Mouse (Mus musculus): ENCODE results near the gene Olfr69. TPM values are rescaled to one million over a fixed set of nuclear protein-coding genes. Genes with fewer than 3 reads are reported as not detected.
"Not testable (repeated sequence)": the region's sequence is repeated elsewhere in the genome, so short reads cannot be mapped to it uniquely, and the experiment has no call there.

Gene Olfr69
- polyA plus RNA-seq, 1 experiment = not detected

GRCm38 (mm10) chr7:103730074-103730473, 41.3 kb downstream of the Olfr69 start, which contains the start of gene Olfr628:
TSS of gene Olfr628 (plus strand) at chr7:103730374.
- no peak for DNase-seq
- no peaks in the 10 kb centered on the region for H3K36me3 ChIP-seq (ENCODE audit: control insufficient read depth, insufficient read depth, low read length)
- TF ChIP-seq CTCF (IDR thresholded peaks at IDR 0.05; ENCODE audit: borderline replicate concordance, control insufficient read depth, extremely low read depth, insufficient read depth, low read length, poor library complexity) = no peak
- TF ChIP-seq POLR2A (IDR thresholded peaks at IDR 0.05; ENCODE audit: control insufficient read depth, extremely low read depth, insufficient read depth, low read length, poor library complexity) = no peak
- no peaks in the 10 kb centered on the region for H3K4me1 ChIP-seq (replicated peaks; ENCODE audit: control insufficient read depth, insufficient read depth, low read length)
- no peak within 1 kb of the TSS for H3K27ac ChIP-seq (ENCODE audit: control insufficient read depth, insufficient read depth, low read length)
- WGBS = 100% methylated on average over 1 of the region's 1 CpGs
- H3K4me3 ChIP-seq (ENCODE audit: control insufficient read depth, insufficient read depth, low read length) = no peak within 1 kb of the TSS
- H3K27me3 ChIP-seq (ENCODE audit: control insufficient read depth, insufficient read depth, low read length) = no peaks in the 10 kb centered on the region

- H3K27me3 ChIP-seq (ENCODE audit: control insufficient read depth, insufficient read depth, low read length); H3K27ac ChIP-seq (ENCODE audit: control insufficient read depth, insufficient read depth, low read length); H3K36me3 ChIP-seq (ENCODE audit: control insufficient read depth, insufficient read depth, low read length); H3K4me3 ChIP-seq (ENCODE audit: control insufficient read depth, insufficient read depth, low read length); H3K4me1 ChIP-seq (replicated peaks; ENCODE audit: control insufficient read depth, insufficient read depth, low read length); DNase-seq: not testable (repeated sequence)
- 97% methylated on average over 1 of the region's 1 CpGs for WGBS
Observed at GRCm38 (mm10) chr7:103716398-103716797, 55.0 kb downstream of the Olfr69 start.

Other genes with a start within 250 kb of the Olfr69 start
- gene Olfr612, start 228.9 kb downstream of the Olfr69 start, polyA plus RNA-seq (2012; rRNA removed) = not detected in 2 replicates
- gene Olfr613, start 223.5 kb downstream of the Olfr69 start, polyA plus RNA-seq (2012; rRNA removed) = not detected in 2 replicates
- not detected in 2 replicates for gene Olfr615, start 215.5 kb downstream of the Olfr69 start, polyA plus RNA-seq (2012; rRNA removed)
- not detected in 2 replicates for gene Olfr616, start 202.5 kb downstream of the Olfr69 start, polyA plus RNA-seq (2012; rRNA removed)
- not detected in 2 replicates for gene Olfr617, start 198.5 kb downstream of the Olfr69 start, polyA plus RNA-seq (2012; rRNA removed)
- gene Olfr618, start 181.5 kb downstream of the Olfr69 start, polyA plus RNA-seq (2012; rRNA removed) = not detected in 2 replicates
- not detected in 2 replicates for gene Olfr619, start 171.0 kb downstream of the Olfr69 start, polyA plus RNA-seq (2012; rRNA removed)
- not detected in 2 replicates for gene Olfr620, start 159.1 kb downstream of the Olfr69 start, polyA plus RNA-seq (2012; rRNA removed)
- not detected in 2 replicates for gene Olfr622, start 128.9 kb downstream of the Olfr69 start, polyA plus RNA-seq (2012; rRNA removed)
- not detected in 2 replicates for gene Olfr623, start 107.9 kb downstream of the Olfr69 start, polyA plus RNA-seq (2012; rRNA removed)
- 0.03 TPM in 1 of 2 replicates, not detected in the other for gene Olfr624, start 100.4 kb downstream of the Olfr69 start, polyA plus RNA-seq (2012; rRNA removed)
- gene Olfr625-ps1, start 88.9 kb downstream of the Olfr69 start, polyA plus RNA-seq (2012; rRNA removed) = not detected in 2 replicates
- not detected in 2 replicates for gene Olfr243, start 56.9 kb downstream of the Olfr69 start, polyA plus RNA-seq (2012; rRNA removed)
- not detected in 2 replicates for gene Olfr628, start 41.2 kb downstream of the Olfr69 start, polyA plus RNA-seq (2012; rRNA removed)
- gene Olfr629, start 26.7 kb downstream of the Olfr69 start, polyA plus RNA-seq (2012; rRNA removed) = not detected in 2 replicates
- gene Olfr630, start 14.3 kb downstream of the Olfr69 start, polyA plus RNA-seq (2012; rRNA removed) = not detected in 2 replicates
- not detected in 2 replicates for gene Olfr68, start 8.1 kb upstream of the Olfr69 start, polyA plus RNA-seq (2012; rRNA removed)
- gene Olfr67, start 20.2 kb upstream of the Olfr69 start, polyA plus RNA-seq (2012; rRNA removed) = not detected in 2 replicates
- gene Hbb-bt, start 42.4 kb upstream of the Olfr69 start, polyA plus RNA-seq (2012; rRNA removed) = 168 and 261 TPM in 2 replicates
- gene Hbb-bs, start 56.5 kb upstream of the Olfr69 start, polyA plus RNA-seq (2012; rRNA removed) = 1,784 and 2,649 TPM in 2 replicates
- gene Hbb-bh2, start 68.9 kb upstream of the Olfr69 start, polyA plus RNA-seq (2012; rRNA removed) = not detected in 2 replicates
- 0.66 and 0.77 TPM in 2 replicates for gene Hbb-bh1, start 71.6 kb upstream of the Olfr69 start, polyA plus RNA-seq (2012; rRNA removed)
- gene Hbb-y, start 81.6 kb upstream of the Olfr69 start, polyA plus RNA-seq (2012; rRNA removed) = 1.1 and 1.4 TPM in 2 replicates
- gene Olfr66, start 114.7 kb upstream of the Olfr69 start, polyA plus RNA-seq (2012; rRNA removed) = not detected in 2 replicates
- not detected in 2 replicates for gene Olfr64, start 122.9 kb upstream of the Olfr69 start, polyA plus RNA-seq (2012; rRNA removed)
- gene Olfr65, start 131.9 kb upstream of the Olfr69 start, polyA plus RNA-seq (2012; rRNA removed) = not detected in 2 replicates
- gene Olfr631, start 157.2 kb upstream of the Olfr69 start, polyA plus RNA-seq (2012; rRNA removed) = not detected in 2 replicates
- 0.07 TPM in 1 of 2 replicates, not detected in the other for gene Olfr632, start 162.8 kb upstream of the Olfr69 start, polyA plus RNA-seq (2012; rRNA removed)
- gene Olfr633, start 172.8 kb upstream of the Olfr69 start, polyA plus RNA-seq (2012; rRNA removed) = not detected in 2 replicates
- gene Olfr635, start 199.6 kb upstream of the Olfr69 start, polyA plus RNA-seq (2012; rRNA removed) = not detected in 2 replicates
- gene Olfr638, start 227.2 kb upstream of the Olfr69 start, polyA plus RNA-seq (2012; rRNA removed) = not detected in 2 replicates
- gene Olfr639, start 245.7 kb upstream of the Olfr69 start, polyA plus RNA-seq (2012; rRNA removed) = not detected in 2 replicates

All from thymus, adult 2 months (tissue).